Mouse (Mus musculus): Measurements from ENCODE around the gene Hspb11. TPM values are rescaled to one million over a fixed set of nuclear protein-coding genes. Genes with fewer than 3 reads are reported as not detected.

Hspb11 gene
- polyA plus RNA-seq, 1 experiment from 2014 or later = 44.6 TPM

DNA sequence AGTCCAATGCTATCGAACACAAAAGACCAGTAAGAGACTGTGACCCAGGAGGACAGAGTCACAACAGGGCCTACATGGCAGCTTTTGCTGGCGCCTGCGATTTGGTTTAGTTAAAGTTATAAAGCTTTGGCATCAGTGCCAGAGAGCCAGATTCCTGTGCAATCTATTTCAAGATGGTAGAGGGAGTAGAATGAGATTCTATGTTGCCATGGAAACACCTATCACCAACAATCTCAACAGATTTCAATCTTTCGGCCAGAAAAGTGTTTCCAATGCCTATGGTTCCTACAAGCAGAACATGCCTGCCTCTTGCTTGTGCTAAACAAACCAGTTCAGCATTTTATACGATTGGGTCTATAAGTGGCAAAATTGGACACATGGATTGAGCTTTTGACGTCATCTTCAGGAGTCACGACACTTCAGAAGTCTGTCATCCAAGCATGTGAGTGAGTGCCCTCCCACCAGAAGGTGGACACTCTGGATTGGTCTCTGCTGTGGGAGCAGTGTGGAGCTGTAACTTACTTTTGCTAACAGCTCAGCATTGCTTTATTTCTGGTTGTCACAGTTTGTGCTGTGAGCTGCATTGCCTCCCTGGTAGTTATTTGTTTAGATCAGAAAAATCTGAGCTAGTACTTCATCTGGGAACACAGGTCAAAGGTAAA lies 38.3 kb downstream of the Hspb11 start:
- no peak for TF ChIP-seq EP300 (IDR thresholded peaks at IDR 0.05)
- TF ChIP-seq CTCF (IDR thresholded peaks at IDR 0.05) = no peak
- Histone ChIP-seq H3K4me2 (replicated peaks; ENCODE audit: low read depth, low read length) (no peak overlapping the region), H3K27me3 (replicated peaks; ENCODE audit: insufficient read depth, low read length) (no peaks in the 10 kb centered on the region), H3K36me3 (ENCODE audit: insufficient read depth, low read length) (no peaks in the 10 kb centered on the region), H3K27ac (ENCODE audit: low read length) (no peak overlapping the region), H3K4me1 (ENCODE audit: insufficient read depth, low read depth, low read length) (no peaks in the 10 kb centered on the region), H3K9me3 (ENCODE audit: low read length) (no peaks in the 10 kb centered on the region), H3K9ac (replicated peaks; ENCODE audit: low read depth) (no peak overlapping the region), H3K4me3 (ENCODE audit: low read depth, low read length) (no peak overlapping the region)
- 0 out of 2 replicates have a peak, but pooled peaks have one; percentile 11 for ATAC-seq
- WGBS = 77% methylated on average over 7 of the region's 7 CpGs
- DNase-seq (ENCODE audit: low spot score) = no peak

DNA sequence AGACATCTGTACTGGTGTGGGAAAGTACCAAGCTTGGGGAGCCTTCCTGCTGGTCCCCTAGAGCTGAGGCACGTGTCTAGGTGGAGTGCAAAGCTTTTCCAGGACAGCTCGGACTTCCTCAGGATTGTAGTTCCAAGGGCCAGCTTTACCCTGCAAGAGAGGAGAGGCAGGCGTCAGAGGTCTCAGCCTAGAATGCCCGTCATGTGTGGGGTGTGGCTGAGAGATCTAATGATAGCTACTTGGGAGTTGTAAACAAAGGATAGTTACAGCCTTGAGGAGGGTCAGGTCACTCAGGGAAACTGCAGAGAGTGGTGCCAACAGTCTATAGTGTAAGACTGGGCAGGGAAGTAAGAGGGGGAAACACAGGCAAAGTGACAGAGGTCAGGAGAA lies 38.9 kb downstream of the Hspb11 start:
- 8% methylated on average over 4 of the region's 4 CpGs for WGBS

DNA sequence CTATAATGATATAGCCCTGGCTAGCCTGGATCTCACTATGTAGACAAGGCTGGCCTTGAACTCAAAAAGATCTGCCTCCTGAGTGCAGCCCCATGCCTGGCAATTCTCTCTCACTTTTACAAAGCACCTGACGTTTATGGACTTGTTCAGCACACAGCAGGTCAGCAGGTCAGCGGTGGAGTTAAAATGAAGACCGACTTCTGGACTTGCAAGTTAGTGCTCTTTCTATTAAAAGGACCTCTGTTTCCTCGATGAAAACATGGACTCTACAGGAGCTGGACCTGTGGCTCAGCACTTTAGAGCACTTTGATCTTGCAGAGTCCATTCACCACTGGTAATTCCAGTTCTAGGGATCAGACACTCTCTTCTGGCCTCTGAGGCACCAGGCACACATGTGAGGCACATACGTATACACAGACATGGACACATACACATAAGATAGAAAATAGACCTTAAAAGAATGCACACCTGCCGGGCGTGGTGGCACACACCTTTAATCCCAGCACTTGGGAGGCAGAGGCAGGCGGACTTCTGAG lies 44.7 kb downstream of the Hspb11 start:
- ATAC-seq (no peak), DNase-seq (ENCODE audit: low spot score) (no peak)
- no peaks in the 10 kb centered on the region for H3K27me3 ChIP-seq (replicated peaks; ENCODE audit: insufficient read depth, low read length)
- no peaks in the 10 kb centered on the region for H3K9me3 ChIP-seq (ENCODE audit: low read length)
- WGBS = 73% methylated on average over 8 of the region's 8 CpGs
- no peak overlapping the region for H3K4me2 ChIP-seq (replicated peaks; ENCODE audit: low read depth, low read length)
- no peaks in the 10 kb centered on the region for H3K36me3 ChIP-seq (ENCODE audit: insufficient read depth, low read length)
- no peaks in the 10 kb centered on the region for H3K4me1 ChIP-seq (ENCODE audit: insufficient read depth, low read depth, low read length)
- TF ChIP-seq CTCF (IDR thresholded peaks at IDR 0.05) = no peak
- no peak for TF ChIP-seq EP300 (IDR thresholded peaks at IDR 0.05)
- H3K9ac ChIP-seq (replicated peaks; ENCODE audit: low read depth) = no peak overlapping the region
- H3K27ac ChIP-seq (ENCODE audit: low read length) = no peak overlapping the region
- H3K4me3 ChIP-seq (ENCODE audit: low read depth, low read length) = no peak overlapping the region

More for the DNA sequence above, 38.9 kb downstream of the Hspb11 start:
- Histone ChIP-seq H3K4me1 (ENCODE audit: insufficient read depth, low read depth, low read length) (no peaks in the 10 kb centered on the region), H3K9me3 (ENCODE audit: low read length) (no peaks in the 10 kb centered on the region), H3K27me3 (replicated peaks; ENCODE audit: insufficient read depth, low read length) (no peaks in the 10 kb centered on the region), H3K9ac (replicated peaks; ENCODE audit: low read depth) (no peak overlapping the region), H3K36me3 (ENCODE audit: insufficient read depth, low read length) (no peaks in the 10 kb centered on the region), H3K4me3 (ENCODE audit: low read depth, low read length) (no peak overlapping the region), H3K27ac (ENCODE audit: low read length) (no peak overlapping the region), H3K4me2 (replicated peaks; ENCODE audit: low read depth, low read length) (no peak overlapping the region)
- ATAC-seq (peak; percentile 85), DNase-seq (ENCODE audit: low spot score) (peak; percentile 35)
- TF ChIP-seq EP300 (IDR thresholded peaks at IDR 0.05) (no peak), CTCF (IDR thresholded peaks at IDR 0.05) (no peak)

DNA sequence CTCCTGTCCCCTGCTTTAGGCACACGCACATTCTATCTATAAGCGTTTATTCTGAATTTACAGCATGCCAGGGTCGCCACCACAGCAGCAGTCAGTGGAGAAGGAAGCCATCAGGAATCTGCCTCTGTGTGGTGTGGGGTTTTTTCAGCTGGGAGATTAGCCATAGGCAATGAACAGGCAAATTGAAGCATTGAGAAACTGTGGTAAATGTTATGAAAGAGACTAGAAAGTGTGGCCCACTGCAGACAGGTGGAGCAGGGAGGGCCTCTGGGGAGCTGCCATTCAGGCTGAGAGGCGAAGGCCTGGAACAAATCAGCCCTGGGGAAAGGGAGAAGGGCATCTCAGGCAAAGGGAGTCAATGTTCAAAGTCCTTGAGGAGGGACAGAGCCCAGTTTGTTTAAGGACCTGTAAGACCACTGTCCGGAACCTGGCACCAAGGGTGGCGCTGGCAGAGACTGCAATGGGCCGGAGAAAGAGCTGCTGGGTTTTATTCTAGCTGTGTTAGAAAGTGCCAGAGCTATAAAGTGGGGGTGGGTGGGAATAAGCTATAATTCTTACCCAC lies 46.5 kb downstream of the Hspb11 start:
- WGBS = 82% methylated on average over 7 of the region's 7 CpGs
- no peak overlapping the region for H3K4me2 ChIP-seq (replicated peaks; ENCODE audit: low read depth, low read length)
- no peaks in the 10 kb centered on the region for H3K27me3 ChIP-seq (replicated peaks; ENCODE audit: insufficient read depth, low read length)
- no peaks in the 10 kb centered on the region for H3K9me3 ChIP-seq (ENCODE audit: low read length)
- no peak overlapping the region for H3K4me3 ChIP-seq (ENCODE audit: low read depth, low read length)
- H3K9ac ChIP-seq (replicated peaks; ENCODE audit: low read depth) = no peak overlapping the region
- no peaks in the 10 kb centered on the region for H3K36me3 ChIP-seq (ENCODE audit: insufficient read depth, low read length)
- ATAC-seq (no peak), DNase-seq (ENCODE audit: low spot score) (no peak)
- H3K4me1 ChIP-seq (ENCODE audit: insufficient read depth, low read depth, low read length) = no peaks in the 10 kb centered on the region
- TF ChIP-seq CTCF (IDR thresholded peaks at IDR 0.05) = no peak
- no peak for TF ChIP-seq EP300 (IDR thresholded peaks at IDR 0.05)
- H3K27ac ChIP-seq (ENCODE audit: low read length) = no peak overlapping the region

DNA sequence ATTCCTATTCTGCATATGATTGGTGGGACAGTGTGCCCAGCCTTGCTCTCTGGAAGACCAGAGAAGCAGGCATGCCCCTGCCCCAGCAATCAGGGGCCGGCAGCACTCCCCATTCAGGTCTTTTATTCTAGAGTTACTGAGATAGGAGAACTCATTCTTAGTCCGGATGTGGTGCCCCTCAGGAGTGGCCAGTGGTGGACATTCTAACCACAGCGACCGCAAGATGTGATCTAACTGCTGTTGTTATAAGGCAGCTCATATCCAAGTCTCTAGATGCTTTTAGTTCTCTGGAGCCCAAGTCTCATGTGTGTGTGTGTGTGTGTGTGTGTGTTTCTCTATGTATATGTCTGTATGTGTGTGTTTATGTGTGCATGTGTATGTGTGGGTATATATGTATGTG lies 47.0 kb downstream of the Hspb11 start:
- no peaks in the 10 kb centered on the region for H3K9me3 ChIP-seq (ENCODE audit: low read length)
- TF ChIP-seq CTCF (IDR thresholded peaks at IDR 0.05) = no peak
- no peak for TF ChIP-seq EP300 (IDR thresholded peaks at IDR 0.05)
- no peaks in the 10 kb centered on the region for H3K36me3 ChIP-seq (ENCODE audit: insufficient read depth, low read length)
- no peaks in the 10 kb centered on the region for H3K4me1 ChIP-seq (ENCODE audit: insufficient read depth, low read depth, low read length)
- DNase-seq (ENCODE audit: low spot score) (no peak), ATAC-seq (no peak)
- H3K27ac ChIP-seq (ENCODE audit: low read length) = no peak overlapping the region
- no peak overlapping the region for H3K9ac ChIP-seq (replicated peaks; ENCODE audit: low read depth)
- 77% methylated on average over 4 of the region's 4 CpGs for WGBS
- H3K4me3 ChIP-seq (ENCODE audit: low read depth, low read length) = no peak overlapping the region
- no peaks in the 10 kb centered on the region for H3K27me3 ChIP-seq (replicated peaks; ENCODE audit: insufficient read depth, low read length)
- no peak overlapping the region for H3K4me2 ChIP-seq (replicated peaks; ENCODE audit: low read depth, low read length)

DNA sequence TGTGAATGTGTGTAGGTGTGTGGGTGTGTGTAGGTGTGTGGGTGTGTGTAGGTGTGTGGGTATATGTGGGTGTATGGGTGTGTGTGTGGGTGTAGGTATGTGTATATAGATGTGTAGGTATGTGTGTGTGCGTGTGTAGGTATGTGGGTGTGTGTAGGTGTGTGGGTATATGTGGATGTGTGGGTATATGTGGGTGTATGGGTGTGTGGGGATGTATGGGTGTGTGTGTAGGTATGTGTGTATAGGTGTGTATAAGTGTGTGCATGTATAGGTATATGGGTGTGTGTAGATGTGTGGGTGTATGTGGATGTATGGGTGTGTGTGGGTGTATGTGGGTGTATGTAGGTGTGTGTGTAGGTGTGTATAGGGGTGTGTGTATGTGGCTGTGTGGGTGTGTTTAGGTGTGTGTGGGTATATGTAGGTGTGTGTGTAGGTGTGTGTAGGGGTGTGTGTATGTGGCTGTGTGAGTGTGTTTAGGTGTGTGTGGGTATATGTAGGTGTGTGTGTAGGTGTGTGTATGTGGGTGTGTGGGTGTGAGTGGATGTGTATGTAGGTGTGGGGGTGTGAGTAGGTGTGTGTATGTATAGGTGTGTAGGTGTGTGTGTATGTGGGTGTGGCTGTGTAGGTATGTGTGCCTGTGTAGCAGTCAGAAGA lies 47.6 kb downstream of the Hspb11 start:
- H3K27me3 ChIP-seq (replicated peaks; ENCODE audit: insufficient read depth, low read length) = no peaks in the 10 kb centered on the region
- H3K4me2 ChIP-seq (replicated peaks; ENCODE audit: low read depth, low read length) = no peak overlapping the region
- no peak for DNase-seq (ENCODE audit: low spot score)
- H3K4me3 ChIP-seq (ENCODE audit: low read depth, low read length) = no peak overlapping the region
- no peaks in the 10 kb centered on the region for H3K9me3 ChIP-seq (ENCODE audit: low read length)
- no peak overlapping the region for H3K9ac ChIP-seq (replicated peaks; ENCODE audit: low read depth)
- H3K36me3 ChIP-seq (ENCODE audit: insufficient read depth, low read length) = no peaks in the 10 kb centered on the region
- H3K27ac ChIP-seq (ENCODE audit: low read length) = no peak overlapping the region
- WGBS = 92% methylated on average over 1 of the region's 1 CpGs
- ATAC-seq = no peak
- TF ChIP-seq EP300 (IDR thresholded peaks at IDR 0.05) (no peak), CTCF (IDR thresholded peaks at IDR 0.05) (no peak)
- H3K4me1 ChIP-seq (ENCODE audit: insufficient read depth, low read depth, low read length) = no peaks in the 10 kb centered on the region
